Mouse (Mus musculus) CH12.LX (cell line): ENCODE results near the gene Macrod2. TPM values are rescaled to one million over a fixed set of nuclear protein-coding genes. Genes with fewer than 3 reads are reported as not detected.

ENCODE experiments used
- DNase-seq: peaks from one replicate; pipeline ENCODE4 v3.0.0-alpha.2; 2013; ENCODE audit errors: extremely low read depth
- H3K27ac ChIP-seq: 2 replicates; pipeline ENCODE4 v1.5.1; 2012; ENCODE audit warnings: low read depth, mild to moderate bottlenecking, control low read depth, moderate library complexity; ENCODE audit not compliant: insufficient read depth
- H3K27me3 ChIP-seq: replicated peaks from 2 replicates; pipeline ENCODE3; 2012; ENCODE audit warnings: inconsistent platforms
- H3K36me3 ChIP-seq, 2 experiments: replicated peaks in 1 of 2; 2 replicates each; pipeline versions ENCODE3 to v1.6.1; 2012; ENCODE audit warnings: inconsistent platforms in 1 of 2, low read length in 1 of 2, mild to moderate bottlenecking in 1 of 2, mixed read lengths in 1 of 2, moderate library complexity in 1 of 2; ENCODE audit not compliant: control insufficient read depth in 1 of 2, insufficient read depth in 1 of 2
- H3K4me1 ChIP-seq, 2 experiments: 2 replicates each; pipeline ENCODE4 v1.6.1; 2012; ENCODE audit warnings: inconsistent platforms in 1 of 2, moderate library complexity in 1 of 2; ENCODE audit not compliant: insufficient read depth in 2 of 2, control insufficient read depth in 1 of 2
- H3K4me2 ChIP-seq: 2 replicates; pipeline ENCODE4 v1.6.1; 2012; ENCODE audit warnings: low read depth, mild to moderate bottlenecking, control low read depth; ENCODE audit not compliant: poor library complexity, insufficient read depth, severe bottlenecking
- H3K4me3 ChIP-seq, 3 experiments: fragments of 150-350 bp in 1 of 3; sonication (generic) in 1 of 3; replicated peaks in 1 of 3; 2 replicates each; pipeline versions ENCODE3 to v1.5.1; 2011 to 2012; ENCODE audit warnings: low read depth in 2 of 3, low read length in 2 of 3, mild to moderate bottlenecking in 2 of 3, moderate library complexity in 2 of 3, control low read depth in 1 of 3, improper control_type of control experiment in 1 of 3, inconsistent platforms in 1 of 3, mixed read lengths in 1 of 3; ENCODE audit not compliant: poor library complexity in 1 of 3
- H3K79me2 ChIP-seq: replicated peaks from 2 replicates; pipeline ENCODE4 v1.6.1; 2012; ENCODE audit warnings: mild to moderate bottlenecking, moderate library complexity; ENCODE audit not compliant: control insufficient read depth, poor library complexity, insufficient read depth, severe bottlenecking; ENCODE audit errors: extremely low read depth
- H3K9ac ChIP-seq: 2 replicates; pipeline ENCODE4 v1.6.1; 2012; ENCODE audit warnings: low read depth, mild to moderate bottlenecking, control low read depth, moderate library complexity; ENCODE audit not compliant: insufficient read depth
- H3K9me3 ChIP-seq: replicated peaks from 2 replicates; pipeline ENCODE3; 2012; ENCODE audit warnings: low read length, inconsistent platforms, mixed read lengths
- CHD2 ChIP-seq: IDR thresholded peaks from 2 replicates; pipeline ENCODE4 v1.6.1; 2011; ENCODE audit warnings: low read length, improper control_type of control experiment
- EP300 ChIP-seq: IDR thresholded peaks from 2 replicates; pipeline ENCODE4 v1.6.1; 2011; ENCODE audit warnings: low read length, improper control_type of control experiment
- ETS1 ChIP-seq: conservative IDR thresholded peaks from 2 replicates; pipeline ENCODE4 v1.6.1; 2012; ENCODE audit warnings: low read depth, mild to moderate bottlenecking, inconsistent platforms, low read length, improper control_type of control experiment, moderate library complexity
- HCFC1 ChIP-seq: IDR thresholded peaks from 2 replicates; pipeline ENCODE4 v1.6.1; 2012; ENCODE audit warnings: low read depth, mild to moderate bottlenecking, inconsistent platforms, low read length, improper control_type of control experiment
- MAFK ChIP-seq: IDR thresholded peaks from 2 replicates; pipeline ENCODE4 v1.6.1; 2011; ENCODE audit warnings: low read length, improper control_type of control experiment; ENCODE audit not compliant: insufficient replicate concordance
- MAZ ChIP-seq: IDR thresholded peaks from 2 replicates; pipeline ENCODE4 v1.6.1; 2012; ENCODE audit warnings: low read depth, mild to moderate bottlenecking, inconsistent platforms, low read length, improper control_type of control experiment, moderate library complexity
- MEF2A ChIP-seq: IDR thresholded peaks from 2 replicates; pipeline ENCODE4 v1.6.1; 2014; ENCODE audit warnings: low read depth, mild to moderate bottlenecking, inconsistent platforms, low read length, improper control_type of control experiment, borderline replicate concordance
- MYC ChIP-seq: IDR thresholded peaks from 2 replicates; pipeline ENCODE4 v1.6.1; 2011; ENCODE audit warnings: low read depth, mild to moderate bottlenecking, improper control_type of control experiment, low read length
- NELFE ChIP-seq: IDR thresholded peaks from 2 replicates; pipeline ENCODE4 v1.6.1; 2011; ENCODE audit warnings: low read depth, low read length, improper control_type of control experiment
- NRF1 ChIP-seq: IDR thresholded peaks from 2 replicates; pipeline ENCODE4 v1.6.1; 2014; ENCODE audit warnings: low read depth, mild to moderate bottlenecking, inconsistent platforms, low read length, improper control_type of control experiment, moderate library complexity
- PAX5 ChIP-seq: IDR thresholded peaks from 2 replicates; pipeline ENCODE4 v1.6.1; 2012; ENCODE audit warnings: low read length, inconsistent platforms, mixed read lengths
- POLR2A ChIP-seq: IDR thresholded peaks from 2 replicates; pipeline ENCODE4 v1.6.1; 2011; ENCODE audit warnings: low read depth, mild to moderate bottlenecking, improper control_type of control experiment, low read length
- RCOR1 ChIP-seq: conservative IDR thresholded peaks from 2 replicates; pipeline ENCODE4 v1.6.1; 2012; ENCODE audit warnings: low read depth, mild to moderate bottlenecking, inconsistent platforms, low read length, improper control_type of control experiment
- UBTF ChIP-seq: IDR thresholded peaks from 2 replicates; pipeline ENCODE4 v1.6.1; 2012; ENCODE audit warnings: low read depth, mild to moderate bottlenecking, inconsistent platforms, low read length, improper control_type of control experiment, moderate library complexity
- USF1 ChIP-seq: IDR thresholded peaks from 2 replicates; pipeline ENCODE4 v1.6.1; 2014; ENCODE audit warnings: low read depth, mild to moderate bottlenecking, inconsistent platforms, low read length, improper control_type of control experiment
- ZC3H11A ChIP-seq: IDR thresholded peaks from 2 replicates; pipeline ENCODE4 v1.6.1; 2012; ENCODE audit warnings: low read depth, mild to moderate bottlenecking, inconsistent platforms, low read length, improper control_type of control experiment
- ZMIZ1 ChIP-seq: IDR thresholded peaks from 2 replicates; pipeline ENCODE4 v1.6.1; 2012; ENCODE audit warnings: low read depth, mild to moderate bottlenecking, inconsistent platforms, low read length, improper control_type of control experiment
- ZNF384 ChIP-seq: IDR thresholded peaks from 2 replicates; pipeline ENCODE4 v1.6.1; 2012; ENCODE audit warnings: low read depth, low read length, improper control_type of control experiment, inconsistent platforms
- dilution Hi-C: fragments of 300-500 bp; cut with MboI; formaldehyde crosslinking; loops from 2 replicates; pipeline ENCODE4 v1.14.3; 2020; ENCODE audit warnings: low sequenced_read_pairs; ENCODE audit not compliant: extremely low pct_unique_long_range_greater_than_20kb, extremely low pct_ligation_motif_present
- in situ Hi-C: fragments of 300-500 bp; cut with MboI; formaldehyde crosslinking; loops from 3 replicates; pipeline ENCODE4 v1.14.3; 2019; ENCODE audit warnings: low sequenced_read_pairs, low pct_ligation_motif_present, low pct_unique_long_range_greater_than_20kb, mixed read lengths
- polyA plus RNA-seq: library from polyadenylated mRNA; unstranded; fragments of >175 nt; gene quantifications from 2 replicates; pipeline ENCODE4 v1.2.1, GENCODE M21; 2012; ENCODE audit warnings: low read depth; ENCODE audit not compliant: insufficient read length
- total RNA-seq, 2 experiments: library from RNA; depleted of rRNA; stranded (reverse); fragments of 300-350 nt in 1 of 2; fragments of >200 nt in 1 of 2; gene quantifications; 2 replicates each; pipeline ENCODE4 v1.2.3; 2012 to 2014

The Macrod2 gene
- total and polyA plus RNA-seq, 3 experiments, result not detected

GRCm38 (mm10) chr2:140934483-140934882 is 539.4 kb downstream of the Macrod2 start:
- in situ Hi-C loops, result no loop called here
- no peak overlapping the region for H3K4me2 ChIP-seq
- H3K79me2 ChIP-seq, result no peaks in the 10 kb centered on the region
- H3K9ac ChIP-seq, result no peak overlapping the region
- H3K36me3 ChIP-seq, result no peaks in the 10 kb centered on the region
- dilution Hi-C loops, result no loop called here
- TF ChIP-seq POLR2A (no peak), MAFK (no peak), MYC (no peak)
- TF ChIP-seq, all 38 proteins: peak for 0
- DNase-seq, result no peak
- Histone ChIP-seq H3K27ac (no peak overlapping the region), H3K27me3 (no peaks in the 10 kb centered on the region), H3K4me3 (no peak overlapping the region), H3K9me3 (peaks cover 31% of the 10 kb centered on the region), H3K4me1 (no peaks in the 10 kb centered on the region)

- H3K27ac ChIP-seq, result no peak overlapping the region
- H3K9ac ChIP-seq, result no peak overlapping the region
- no peaks in the 10 kb centered on the region for H3K79me2 ChIP-seq
- H3K27me3 ChIP-seq, result no peaks in the 10 kb centered on the region
- no peaks in the 10 kb centered on the region for H3K36me3 ChIP-seq
- H3K4me3 ChIP-seq, result no peak overlapping the region
- dilution Hi-C loops (no loop called here), in situ Hi-C loops (no loop called here)
- DNase-seq, result no peak
- H3K4me2 ChIP-seq, result no peak overlapping the region
- TF ChIP-seq ZC3H11A (no peak), MEF2A (no peak), RCOR1 (no peak), PAX5 (no peak), USF1 (no peak), ZMIZ1 (no peak), NELFE (no peak), EP300 (no peak), CHD2 (no peak)
- H3K4me1 ChIP-seq, result no peaks in the 10 kb centered on the region
- H3K9me3 ChIP-seq, result peaks cover 12% of the 10 kb centered on the region
Observed at GRCm38 (mm10) chr2:140949461-140949860, 554.4 kb downstream of the Macrod2 start.

GRCm38 (mm10) chr2:140959246-140959645 is 564.1 kb downstream of the Macrod2 start:
- in situ Hi-C loops, result no loop called here
- TF ChIP-seq NRF1, result no peak
- no peak for TF ChIP-seq ZNF384
- no peak for TF ChIP-seq UBTF
- no peak for TF ChIP-seq HCFC1
- no peak for TF ChIP-seq ETS1
- TF ChIP-seq MAZ, result no peak

More at GRCm38 (mm10) chr2:140959246-140959645, 564.1 kb downstream of the Macrod2 start:
- H3K4me2 ChIP-seq, result no peak overlapping the region
- no peak overlapping the region for H3K9ac ChIP-seq
- dilution Hi-C loops, result no loop called here
- H3K4me1 ChIP-seq, result no peaks in the 10 kb centered on the region
- DNase-seq, result no peak
- H3K27me3 ChIP-seq, result no peaks in the 10 kb centered on the region
- no peaks in the 10 kb centered on the region for H3K36me3 ChIP-seq
- H3K27ac ChIP-seq, result no peak overlapping the region
- no peak overlapping the region for H3K4me3 ChIP-seq
- no peaks in the 10 kb centered on the region for H3K79me2 ChIP-seq
- H3K9me3 ChIP-seq, result peaks cover 40% of the 10 kb centered on the region
